Mouse (Mus musculus) intestine, postnatal 0 days (tissue): Measurements from ENCODE around the gene Dzip1l. TPM values are rescaled to one million over a fixed set of nuclear protein-coding genes. Genes with fewer than 3 reads are reported as not detected.

ENCODE experiments used
- ATAC-seq: fragments of 200-750 bp; cut with Nextera tagmentation; 2 replicates; pipeline ENCODE4 v1.8.0; 2017; ENCODE audit warnings: mild to moderate bottlenecking, moderate TSS enrichment, moderate library complexity
- H3K27ac ChIP-seq: fragments of 300-500 bp; sonication (generic); 2 replicates; pipeline ENCODE4 v1.5.1; 2014; ENCODE audit warnings: mild to moderate bottlenecking, low read depth, low read length, moderate library complexity
- H3K27me3 ChIP-seq: fragments of 300-500 bp; sonication (generic); replicated peaks from 2 replicates; pipeline ENCODE4 v1.6.1; 2014; ENCODE audit warnings: low read length, mixed read lengths; ENCODE audit not compliant: control insufficient read depth, insufficient read depth
- H3K36me3 ChIP-seq: fragments of 300-500 bp; sonication (generic); 2 replicates; pipeline ENCODE4 v1.6.1; 2014; ENCODE audit warnings: mild to moderate bottlenecking, moderate library complexity; ENCODE audit not compliant: control insufficient read depth, insufficient read depth
- H3K4me1 ChIP-seq: fragments of 300-500 bp; sonication (generic); replicated peaks from 2 replicates; pipeline ENCODE4 v1.6.1; 2014; ENCODE audit warnings: antibody characterized with exemption, low read length, mixed read lengths; ENCODE audit not compliant: control insufficient read depth, insufficient read depth
- H3K4me2 ChIP-seq: fragments of 300-500 bp; sonication (generic); replicated peaks from 2 replicates; pipeline ENCODE4 v1.6.1; 2014; ENCODE audit warnings: low read depth, mild to moderate bottlenecking, moderate library complexity
- H3K4me3 ChIP-seq: fragments of 300-500 bp; sonication (generic); 2 replicates; pipeline ENCODE4 v1.5.1; 2014; ENCODE audit warnings: low read depth, low read length
- H3K9ac ChIP-seq: fragments of 300-500 bp; sonication (generic); 2 replicates; pipeline ENCODE4 v1.6.1; 2014; ENCODE audit warnings: mild to moderate bottlenecking, low read depth, low read length
- H3K9me3 ChIP-seq: fragments of 300-500 bp; sonication (generic); 2 replicates; pipeline ENCODE4 v1.6.1; 2016; ENCODE audit warnings: mixed run types; ENCODE audit not compliant: control insufficient read depth
- CTCF ChIP-seq: sonication (generic); IDR thresholded peaks from 2 replicates; pipeline ENCODE4 v1.5.1; 2016; ENCODE audit warnings: low read depth, mild to moderate bottlenecking, control low read depth, antibody characterized with exemption, moderate library complexity
- WGBS: fragments of 180-500 bp; shearing (Covaris S2); extraction: QIAGEN DNeasy Blood & Tissue Kit; methylation state at CpG from one replicate; pipeline ENCODE4 v1.1.7; 2014; 5-methylcytosine and 5-hydroxymethylcytosine counted together
- polyA plus RNA-seq: library from polyadenylated mRNA; unstranded; fragments of >200 nt; fragmentation: Nextera tagmentation; extraction: Ambion mirVana; gene quantifications from 2 replicates; pipeline ENCODE4 v1.2.1, GENCODE M21; 2015

Dzip1l gene
- polyA plus RNA-seq, 1 experiment from 2014 or later = 3.3 TPM

GRCm38 (mm10) chr9:99612202-99612601 lies 17.1 kb upstream of the Dzip1l start, which contains the start of gene A4gnt:
TSS of gene A4gnt (plus strand) at chr9:99612502.
- Histone ChIP-seq H3K9me3 (no peaks in the 10 kb centered on the region), H3K4me3 (no peak within 1 kb of the TSS), H3K27ac (no peak within 1 kb of the TSS), H3K4me2 (no peak within 1 kb of the TSS), H3K9ac (no peak within 1 kb of the TSS), H3K36me3 (no peaks in the 10 kb centered on the region), H3K4me1 (no peaks in the 10 kb centered on the region), H3K27me3 (no peaks in the 10 kb centered on the region)
- WGBS = 24% methylated on average over 2 of the region's 2 CpGs
- no peak for TF ChIP-seq CTCF
- ATAC-seq = no peak

- H3K4me2 ChIP-seq = no peak overlapping the region
Observed at GRCm38 (mm10) chr9:99619688-99620087, 9.6 kb upstream of the Dzip1l start.

GRCm38 (mm10) chr9:99620196-99620595 lies 9.1 kb upstream of the Dzip1l start:
- Histone ChIP-seq H3K4me3 (no peak overlapping the region), H3K4me1 (no peaks in the 10 kb centered on the region), H3K27me3 (no peaks in the 10 kb centered on the region), H3K9me3 (no peaks in the 10 kb centered on the region), H3K36me3 (no peaks in the 10 kb centered on the region), H3K4me2 (no peak overlapping the region), H3K9ac (no peak overlapping the region), H3K27ac (no peak overlapping the region)
- TF ChIP-seq CTCF = no peak
- ATAC-seq = no peak
- 88% methylated on average over 11 of the region's 11 CpGs for WGBS

More at GRCm38 (mm10) chr9:99619688-99620087, 9.6 kb upstream of the Dzip1l start:
- H3K36me3 ChIP-seq = no peaks in the 10 kb centered on the region
- H3K9me3 ChIP-seq = no peaks in the 10 kb centered on the region
- no peak overlapping the region for H3K4me3 ChIP-seq
- no peak overlapping the region for H3K9ac ChIP-seq
- WGBS = 92% methylated on average over 8 of the region's 8 CpGs
- no peaks in the 10 kb centered on the region for H3K27me3 ChIP-seq
- no peak for TF ChIP-seq CTCF
- H3K27ac ChIP-seq = no peak overlapping the region
- no peaks in the 10 kb centered on the region for H3K4me1 ChIP-seq
- ATAC-seq = no peak

- Histone ChIP-seq H3K36me3 (no peaks in the 10 kb centered on the region), H3K4me2 (no peak overlapping the region), H3K9me3 (no peaks in the 10 kb centered on the region), H3K27me3 (no peaks in the 10 kb centered on the region), H3K4me1 (no peaks in the 10 kb centered on the region), H3K27ac (no peak overlapping the region), H3K9ac (no peak overlapping the region), H3K4me3 (no peak overlapping the region)
- no peak for ATAC-seq
- no peak for TF ChIP-seq CTCF
- 81% methylated on average over 1 of the region's 1 CpGs for WGBS
Observed at GRCm38 (mm10) chr9:99622034-99622433, 7.3 kb upstream of the Dzip1l start.

GRCm38 (mm10) chr9:99622966-99623365 lies 6.3 kb upstream of the Dzip1l start:
- 40% methylated on average over 2 of the region's 2 CpGs for WGBS
- no peak for ATAC-seq
- no peak for TF ChIP-seq CTCF
- no peaks in the 10 kb centered on the region for H3K36me3 ChIP-seq
- no peak overlapping the region for H3K27ac ChIP-seq
- H3K27me3 ChIP-seq = no peaks in the 10 kb centered on the region
- H3K9me3 ChIP-seq = no peaks in the 10 kb centered on the region
- no peak overlapping the region for H3K4me3 ChIP-seq
- no peak overlapping the region for H3K4me2 ChIP-seq
- H3K9ac ChIP-seq = no peak overlapping the region
- H3K4me1 ChIP-seq = no peaks in the 10 kb centered on the region

GRCm38 (mm10) chr9:99624117-99624516 lies 5.2 kb upstream of the Dzip1l start:
- 76% methylated on average over 6 of the region's 6 CpGs for WGBS

GRCm38 (mm10) chr9:99628581-99628980 lies 715 bp upstream of the Dzip1l start:
- no peak for TF ChIP-seq CTCF
- no peak for ATAC-seq
- Histone ChIP-seq H3K36me3 (no peaks in the 10 kb centered on the region), H3K27me3 (0 out of 2 replicates have a peak, but pooled peaks cover 4% of the 10 kb centered on the region), H3K9ac (no peak overlapping the region), H3K4me1 (no peaks in the 10 kb centered on the region), H3K9me3 (no peaks in the 10 kb centered on the region), H3K4me3 (no peak overlapping the region), H3K4me2 (peak overlapping the region; percentile 72; the same call in 1 of the 2 replicates), H3K27ac (no peak overlapping the region)
- 78% methylated on average over 4 of the region's 4 CpGs for WGBS

More at GRCm38 (mm10) chr9:99624117-99624516, 5.2 kb upstream of the Dzip1l start:
- Histone ChIP-seq H3K4me3 (no peak overlapping the region), H3K4me1 (no peaks in the 10 kb centered on the region), H3K4me2 (no peak overlapping the region), H3K9ac (no peak overlapping the region), H3K27ac (no peak overlapping the region), H3K9me3 (no peaks in the 10 kb centered on the region), H3K27me3 (0 out of 2 replicates have a peak, but pooled peaks cover 3% of the 10 kb centered on the region), H3K36me3 (no peaks in the 10 kb centered on the region)
- ATAC-seq = no peak
- TF ChIP-seq CTCF = no peak
